Mouse (Mus musculus) CH12.LX (cell line): ENCODE data around the gene Fbxl21.

Experiments
- BHLHE40 ChIP-seq: IDR thresholded peaks from 2 replicates; pipeline ENCODE4 v1.6.1; 2011; ENCODE audit warnings: mild to moderate bottlenecking, low read depth, low read length, improper control_type of control experiment
- CTCF ChIP-seq, 2 experiments: IDR thresholded peaks in 1 of 2; conservative IDR thresholded peaks in 1 of 2; 2 replicates each; pipeline ENCODE4 v1.5.1; 2011 to 2012; ENCODE audit warnings: low read depth in 2 of 2, low read length in 2 of 2, improper control_type of control experiment in 1 of 2, inconsistent platforms in 1 of 2, mild to moderate bottlenecking in 1 of 2, moderate library complexity in 1 of 2
- E2F4 ChIP-seq: IDR thresholded peaks from 2 replicates; pipeline ENCODE4 v1.6.1; 2011; ENCODE audit warnings: low read depth, low read length, improper control_type of control experiment; ENCODE audit not compliant: insufficient replicate concordance
- EP300 ChIP-seq: IDR thresholded peaks from 2 replicates; pipeline ENCODE4 v1.6.1; 2011; ENCODE audit warnings: low read length, improper control_type of control experiment
- ETS1 ChIP-seq: conservative IDR thresholded peaks from 2 replicates; pipeline ENCODE4 v1.6.1; 2012; ENCODE audit warnings: low read depth, mild to moderate bottlenecking, inconsistent platforms, low read length, improper control_type of control experiment, moderate library complexity
- MAFK ChIP-seq: IDR thresholded peaks from 2 replicates; pipeline ENCODE4 v1.6.1; 2011; ENCODE audit warnings: low read length, improper control_type of control experiment; ENCODE audit not compliant: insufficient replicate concordance
- MAX ChIP-seq: IDR thresholded peaks from 2 replicates; pipeline ENCODE4 v1.6.1; 2011; ENCODE audit warnings: low read length, improper control_type of control experiment
- POLR2A ChIP-seq: IDR thresholded peaks from 2 replicates; pipeline ENCODE4 v1.6.1; 2011; ENCODE audit warnings: low read depth, mild to moderate bottlenecking, improper control_type of control experiment, low read length
- RAD21 ChIP-seq: IDR thresholded peaks from 2 replicates; pipeline ENCODE4 v1.6.1; 2011; ENCODE audit warnings: low read depth, mild to moderate bottlenecking, low read length, improper control_type of control experiment, moderate library complexity
- SMC3 ChIP-seq: IDR thresholded peaks from 2 replicates; pipeline ENCODE4 v1.6.1; 2011; ENCODE audit warnings: low read depth, low read length, improper control_type of control experiment
- USF1 ChIP-seq: IDR thresholded peaks from 2 replicates; pipeline ENCODE4 v1.6.1; 2014; ENCODE audit warnings: low read depth, mild to moderate bottlenecking, inconsistent platforms, low read length, improper control_type of control experiment
- USF2 ChIP-seq: conservative IDR thresholded peaks from 2 replicates; pipeline ENCODE4 v1.6.1; 2011; ENCODE audit warnings: low read depth, low read length, improper control_type of control experiment
- ZC3H11A ChIP-seq: IDR thresholded peaks from 2 replicates; pipeline ENCODE4 v1.6.1; 2012; ENCODE audit warnings: low read depth, mild to moderate bottlenecking, inconsistent platforms, low read length, improper control_type of control experiment

DNA sequence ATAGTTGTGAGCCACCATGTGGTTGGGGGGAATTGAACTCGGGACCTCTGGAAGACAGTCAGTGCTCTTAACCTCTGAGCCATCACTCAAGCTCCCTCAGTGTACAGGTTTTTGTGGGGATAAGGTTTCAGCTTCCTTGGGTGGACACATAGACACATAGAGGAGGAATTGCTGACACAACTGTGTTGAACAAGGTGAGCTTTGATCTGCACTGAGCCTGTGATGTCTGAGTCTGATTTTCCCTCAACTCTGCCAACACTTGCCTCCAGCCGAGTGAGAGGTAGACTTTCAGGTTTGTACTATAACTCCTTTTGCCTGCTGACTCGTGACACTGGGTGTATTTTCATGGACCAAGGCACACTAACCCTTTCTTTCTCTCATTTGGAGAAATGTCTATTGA lies 34.4 kb downstream of the Fbxl21 start:
- no peak for TF ChIP-seq POLR2A
- no peak for TF ChIP-seq ZC3H11A
- TF ChIP-seq MAX, result no peak
- TF ChIP-seq USF1, result no peak
- TF ChIP-seq BHLHE40, result no peak
- TF ChIP-seq E2F4, result no peak
- no peak for TF ChIP-seq SMC3
- no peak for TF ChIP-seq CTCF (conservative IDR thresholded peaks at IDR 0.05 in 1 of 2, IDR thresholded peaks at IDR 0.05 in 1 of 2; ENCODE audit: low read depth in 2 of 2, low read length in 2 of 2)
- TF ChIP-seq EP300, result no peak
- no peak for TF ChIP-seq MAFK
- TF ChIP-seq ETS1, result no peak
- TF ChIP-seq RAD21, result no peak
- TF ChIP-seq USF2, result no peak
